Mouse (Mus musculus) neutrophil, adult 5-6 weeks (primary cell): Measurements from ENCODE around the gene Ky. TPM values are rescaled to one million over a fixed set of nuclear protein-coding genes. Genes with fewer than 3 reads are reported as not detected.

Experiments
- ATAC-seq: fragments of 151-379, 151-347 bp; 2 replicates; pipeline ENCODE4 v1.8.0; 2017; ENCODE audit warnings: mild to moderate bottlenecking, moderate TSS enrichment; ENCODE audit not compliant: insufficient number of reproducible peaks, poor library complexity, low FRiP score, severe bottlenecking; ENCODE audit errors: extremely low read depth
- total RNA-seq: library from RNA; stranded (forward); fragments of 200-1000 nt; gene quantifications from 2 replicates; pipeline ENCODE4 v1.2.3, GENCODE M21; 2017

Ky gene
- total RNA-seq, result not detected in 2 replicates

- no peak for ATAC-seq
Observed at GRCm38 (mm10) chr9:102505700-102506585, at the start of gene Ky. Gene Ky (plus strand): TSS chr9:102505750.

GRCm38 (mm10) chr9:102462251-102462650, 43.3 kb upstream of the Ky start:
- ATAC-seq, result no peak

GRCm38 (mm10) chr9:102465044-102465443, 40.5 kb upstream of the Ky start:
- no peak for ATAC-seq

GRCm38 (mm10) chr9:102465726-102466125, 39.8 kb upstream of the Ky start:
- ATAC-seq, result no peak

- ATAC-seq, result no peak
Observed at GRCm38 (mm10) chr9:102470076-102470819, 35.3 kb upstream of the Ky start.

- ATAC-seq, result no peak
Observed at GRCm38 (mm10) chr9:102477767-102478450, 27.6 kb upstream of the Ky start.

GRCm38 (mm10) chr9:102478451-102478835, 27.1 kb upstream of the Ky start:
- ATAC-seq, result no peak

GRCm38 (mm10) chr9:102479022-102479421, 26.5 kb upstream of the Ky start:
- no peak for ATAC-seq

GRCm38 (mm10) chr9:102492031-102492795, 13.3 kb upstream of the Ky start:
- no peak for ATAC-seq

GRCm38 (mm10) chr9:102493044-102493443, 12.5 kb upstream of the Ky start:
- no peak for ATAC-seq

- ATAC-seq, result no peak
Observed at GRCm38 (mm10) chr9:102493916-102494315, 11.6 kb upstream of the Ky start.

GRCm38 (mm10) chr9:102494454-102494853, 11.1 kb upstream of the Ky start:
- no peak for ATAC-seq

GRCm38 (mm10) chr9:102495266-102495665, 10.3 kb upstream of the Ky start:
- no peak for ATAC-seq

- ATAC-seq, result no peak
Observed at GRCm38 (mm10) chr9:102496481-102497041, 9.0 kb upstream of the Ky start.

GRCm38 (mm10) chr9:102497089-102497690, 8.4 kb upstream of the Ky start:
- no peak for ATAC-seq

- ATAC-seq, result no peak
Observed at GRCm38 (mm10) chr9:102497833-102498430, 7.6 kb upstream of the Ky start.

GRCm38 (mm10) chr9:102498701-102499100, 6.8 kb upstream of the Ky start:
- ATAC-seq, result no peak

GRCm38 (mm10) chr9:102499266-102499665, 6.3 kb upstream of the Ky start:
- ATAC-seq, result no peak
